Mouse (Mus musculus): ENCODE data around the gene Fxyd1.

Fxyd1 gene

DNA sequence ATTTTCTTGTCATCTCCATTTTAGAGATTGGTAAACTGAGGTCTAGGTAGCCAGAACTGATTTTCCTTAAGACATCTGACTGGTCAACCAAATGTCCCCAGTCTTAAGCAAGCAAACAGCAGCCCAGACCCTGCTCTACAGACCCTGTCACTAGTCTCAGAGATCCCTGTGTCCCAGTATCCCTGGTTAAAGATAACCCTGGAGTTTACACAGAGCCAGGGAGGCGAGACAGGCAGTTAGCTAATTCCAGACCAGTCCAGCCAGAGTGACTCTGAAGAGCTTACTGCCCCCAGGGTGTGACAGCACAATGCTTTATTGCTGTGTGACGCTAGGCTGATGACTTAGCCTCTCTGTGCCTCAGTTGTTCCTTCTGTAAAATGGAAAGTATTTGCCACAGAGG lies at the start of gene Fxyd1:
Gene Fxyd1 (minus strand): TSS at position 129 of the 400 bp plus-strand sequence.
- no peak for DNase-seq

DNA sequence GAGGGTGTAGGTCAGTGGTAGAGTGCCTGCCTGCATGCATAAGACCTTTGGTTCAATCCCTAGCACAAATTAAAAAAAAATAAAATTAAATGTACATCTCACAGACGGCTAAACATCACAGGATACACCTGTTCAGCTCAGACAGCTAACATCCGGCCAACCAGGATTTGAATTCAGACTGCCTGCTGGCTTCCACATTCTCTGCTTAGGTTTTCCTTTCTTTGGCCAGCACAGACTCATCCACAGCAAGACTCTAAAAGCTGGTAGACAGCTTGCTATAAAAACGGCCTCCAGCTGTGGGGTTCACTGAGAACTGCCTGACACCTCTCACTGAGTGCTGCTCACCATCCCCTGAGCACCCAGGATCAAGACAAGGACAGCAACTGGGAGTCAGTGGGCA lies 49.2 kb upstream of the Fxyd1 start:
- DNase-seq, result no peak

DNA sequence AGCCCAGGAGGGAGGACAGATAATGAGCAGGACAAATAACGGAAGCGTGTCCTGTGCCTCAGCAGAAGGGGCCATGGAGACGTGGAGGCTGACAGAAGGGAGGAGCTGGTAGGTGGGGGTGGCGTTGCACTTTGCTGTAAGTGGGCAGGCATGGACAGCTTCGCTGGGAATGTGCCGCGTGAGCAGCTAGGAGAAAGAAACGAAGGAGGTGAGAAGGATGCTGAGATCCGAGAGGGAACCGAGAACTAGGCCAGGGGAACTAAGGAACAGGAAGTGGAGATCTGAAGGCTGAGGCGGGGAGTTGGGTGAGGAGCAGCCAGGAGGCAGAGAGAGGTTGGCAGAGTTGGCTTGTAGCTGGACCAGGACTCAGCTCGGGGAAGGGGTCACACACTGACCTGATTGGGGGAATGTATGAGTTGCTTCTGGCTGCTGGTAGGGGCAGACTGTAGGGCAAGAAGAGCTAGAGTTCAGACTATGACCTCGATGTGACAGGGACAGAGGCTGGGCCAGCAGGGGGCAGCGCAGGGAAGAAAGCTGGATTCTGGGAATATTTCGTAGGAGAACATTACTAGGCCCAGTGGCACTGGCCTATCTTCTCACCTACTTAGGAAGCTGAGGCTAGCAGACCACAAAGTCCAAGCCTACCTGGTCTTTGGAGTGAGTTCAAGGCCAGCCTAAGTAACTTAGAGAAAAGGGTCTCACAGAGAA lies 48.2 kb upstream of the Fxyd1 start:
- peak; percentile 52 for DNase-seq

- DNase-seq, result no peak
Observed at GRCm38 (mm10) chr7:31100786-31101185, 43.8 kb upstream of the Fxyd1 start.

DNA sequence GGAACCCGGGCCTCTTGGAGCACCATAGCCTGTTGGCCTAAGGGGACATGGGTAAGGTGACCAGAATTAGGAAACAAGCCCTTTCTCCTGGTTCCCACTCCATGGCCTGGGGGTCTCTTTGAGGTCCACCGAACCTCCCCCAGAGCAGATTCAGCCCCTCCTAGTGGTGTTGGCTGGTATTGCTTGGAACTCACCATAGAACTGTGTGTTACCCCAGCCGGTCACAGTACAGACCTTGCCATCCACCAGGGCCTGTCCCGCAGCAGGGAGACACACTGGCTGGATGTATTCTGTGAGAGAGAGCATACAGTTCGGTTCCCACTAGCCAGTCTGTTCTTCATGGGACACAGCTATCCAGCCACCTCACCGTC lies 42.6 kb upstream of the Fxyd1 start:
- DNase-seq, result no peak

DNA sequence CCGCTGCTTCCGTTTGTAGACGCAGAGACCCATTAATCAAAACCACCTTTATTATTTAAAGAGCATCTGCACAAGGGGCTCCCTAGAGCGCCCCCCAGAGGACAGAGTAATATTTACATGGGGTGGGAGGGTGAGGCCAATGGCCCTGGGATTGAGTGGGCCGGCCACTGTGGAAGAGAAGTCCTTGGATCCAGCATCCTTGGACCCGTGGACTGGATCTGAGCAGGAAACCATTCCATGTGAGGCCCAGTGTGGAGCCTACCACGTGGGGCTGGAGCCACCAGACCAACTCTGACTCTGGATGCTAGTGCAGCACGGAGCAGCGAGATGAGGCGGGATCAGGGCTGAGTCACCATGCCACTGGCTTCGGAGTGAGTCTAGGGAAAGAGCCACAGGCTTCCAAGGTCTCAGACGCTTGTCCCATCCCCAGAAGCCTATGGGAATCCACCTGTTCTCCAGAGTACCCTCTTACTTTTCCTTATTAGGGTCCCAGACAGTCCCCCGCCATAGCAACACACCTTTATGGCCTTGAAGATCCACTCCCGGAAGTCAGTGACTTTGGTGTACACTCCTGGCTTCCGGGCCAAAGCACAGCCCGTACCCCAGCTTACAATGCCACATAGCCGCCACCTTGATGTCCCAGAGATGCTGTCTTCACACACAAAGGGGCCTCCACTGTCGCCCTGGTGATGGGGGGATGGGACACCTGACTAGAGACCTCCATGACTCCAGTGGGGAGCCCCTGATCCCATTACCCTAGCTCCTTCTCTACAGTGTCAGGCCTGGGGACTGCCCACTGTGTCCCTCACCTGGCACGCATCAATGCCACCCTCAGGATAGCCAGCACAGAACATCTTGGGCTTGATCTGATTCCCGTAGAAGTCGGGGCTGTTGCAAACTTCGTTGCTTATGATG lies 42.0 kb upstream of the Fxyd1 start:
- DNase-seq, result no peak

DNA sequence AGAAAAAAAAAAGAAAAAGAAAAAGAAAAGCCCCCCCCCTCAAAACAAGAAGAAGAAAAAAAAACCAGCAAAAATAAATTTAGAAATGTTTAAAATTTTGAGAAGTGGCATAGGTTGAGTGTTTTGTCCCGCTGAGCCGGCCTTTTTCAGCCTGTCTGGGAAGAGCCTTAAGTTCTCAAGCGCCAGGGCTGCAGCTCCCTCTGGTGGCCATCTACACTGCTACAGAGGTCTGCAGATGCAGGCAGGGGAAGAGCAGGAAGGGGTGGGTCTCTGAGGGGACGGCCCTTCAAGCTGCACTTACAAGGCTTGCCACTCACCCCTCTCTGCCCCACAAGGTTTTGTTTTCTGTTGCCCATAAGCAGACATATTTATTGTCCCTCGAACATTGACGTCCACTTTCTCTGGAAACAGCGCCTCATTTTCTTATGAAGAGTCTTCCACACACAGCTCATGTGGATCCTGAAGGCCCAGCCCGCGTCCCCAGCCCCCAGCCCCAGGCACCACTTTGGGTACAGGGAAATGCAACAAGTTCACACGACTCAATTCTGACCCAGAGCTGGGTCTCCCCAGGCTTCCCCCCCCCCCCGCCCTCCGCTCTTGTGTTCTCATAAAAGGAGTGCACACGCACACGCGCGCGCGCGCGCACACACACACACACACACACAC lies 40.7 kb upstream of the Fxyd1 start:
- peak; percentile 94 for DNase-seq

DNA sequence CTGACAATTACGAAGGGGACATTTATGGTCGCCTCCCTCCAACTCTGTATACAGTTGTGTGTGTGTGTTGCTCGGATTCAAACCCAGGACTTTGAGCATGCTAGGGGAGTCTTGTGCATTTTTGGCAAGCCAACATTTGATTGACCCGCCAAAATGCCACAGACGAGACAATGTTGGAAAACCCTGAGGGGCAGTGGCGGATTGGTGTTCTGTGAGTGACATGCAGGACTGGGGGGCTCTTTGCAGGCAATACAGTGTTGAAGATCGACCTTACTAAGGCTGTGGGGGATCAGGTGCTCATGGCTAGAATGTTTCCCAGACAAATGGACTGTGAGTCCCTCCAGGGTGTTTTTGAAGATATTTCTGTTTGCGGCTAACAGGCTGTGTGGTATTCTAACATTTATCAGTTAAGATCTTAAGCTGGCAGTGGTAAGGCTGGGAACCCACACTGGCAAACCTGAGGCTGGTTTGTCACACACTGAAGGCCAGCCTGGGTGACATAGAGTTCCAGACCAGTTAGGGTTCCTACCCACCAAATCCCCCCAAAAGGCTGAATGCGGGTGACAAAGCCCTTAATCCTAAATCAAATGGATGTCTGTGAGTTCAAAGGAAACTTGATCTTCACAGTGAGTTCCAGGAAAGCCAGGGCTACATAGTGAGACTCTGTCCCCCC lies 40.0 kb upstream of the Fxyd1 start:
- DNase-seq, result no peak

DNA sequence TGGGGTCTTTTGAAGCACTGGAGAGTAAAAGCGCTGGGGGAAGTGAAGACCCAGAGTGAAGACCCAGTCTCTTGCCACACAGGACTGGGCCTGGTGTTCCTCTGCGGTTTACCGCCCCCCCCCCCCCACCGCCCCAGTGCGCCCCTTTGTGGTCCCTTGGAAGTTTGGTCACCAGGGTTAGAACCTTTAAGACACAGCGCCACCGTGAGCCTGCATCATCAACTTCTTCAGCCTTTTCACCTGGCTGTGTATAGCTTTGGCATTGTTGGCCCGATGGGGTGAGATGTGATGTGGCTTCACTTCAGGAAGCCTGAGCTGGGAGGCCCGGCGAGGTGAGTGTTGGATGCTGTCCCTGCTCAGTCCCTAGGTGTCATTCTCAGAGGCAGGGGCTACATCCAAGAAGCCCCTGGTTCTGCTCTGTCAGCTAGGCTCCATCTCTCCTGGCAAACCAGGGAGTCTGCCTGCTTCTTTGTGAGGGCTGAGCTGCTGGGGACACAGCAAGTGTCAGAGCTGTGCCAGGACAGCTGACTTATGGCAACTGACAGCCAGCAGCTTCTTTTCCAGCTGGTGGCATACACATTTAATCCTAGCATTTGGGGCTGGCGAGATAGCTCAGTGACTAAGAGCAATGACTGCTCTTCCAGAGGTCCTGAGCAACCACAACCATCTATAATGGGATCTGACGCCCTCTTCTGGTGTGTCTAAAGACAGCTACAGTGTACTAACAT lies 37.9 kb upstream of the Fxyd1 start:
- DNase-seq, result no peak

DNA sequence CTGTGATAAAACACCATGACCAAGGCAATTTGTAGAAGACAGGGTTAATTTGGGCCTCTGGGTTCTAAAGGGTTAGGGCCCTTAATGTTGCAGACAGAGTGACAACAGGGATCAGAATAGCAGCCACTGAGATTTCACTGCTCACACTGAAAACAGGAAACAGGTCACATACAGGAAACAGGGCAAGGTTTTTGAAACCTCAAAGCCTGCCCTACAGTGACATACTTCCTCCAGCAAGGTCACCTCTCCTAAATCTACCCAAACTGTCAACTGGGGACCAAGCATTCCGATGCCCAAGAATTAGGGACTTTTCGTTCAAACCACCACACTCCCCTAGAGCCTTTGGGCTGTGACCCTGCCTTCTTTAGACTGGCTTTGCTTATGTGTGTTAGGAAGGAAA lies 32.7 kb upstream of the Fxyd1 start:
- DNase-seq, result no peak

DNA sequence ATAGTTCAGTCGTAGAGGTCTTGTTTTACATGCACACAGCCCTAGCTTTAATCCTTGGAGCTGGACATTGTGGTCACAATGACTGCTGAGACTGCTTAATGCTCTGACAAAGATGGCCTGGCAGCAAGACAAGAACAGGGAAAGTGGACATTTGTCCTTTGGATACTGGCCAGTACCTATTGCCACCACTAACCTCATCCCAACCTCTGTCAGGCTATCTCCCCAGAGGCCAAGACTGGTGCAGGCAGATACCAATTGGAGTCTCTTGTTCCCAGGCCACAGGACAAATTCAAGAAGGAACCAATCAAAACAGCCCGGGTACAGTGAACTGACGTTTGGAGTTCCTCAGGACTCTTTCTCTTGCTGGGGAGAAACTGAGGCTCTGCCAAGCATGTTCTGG lies 31.2 kb upstream of the Fxyd1 start:
- DNase-seq, result no peak

DNA sequence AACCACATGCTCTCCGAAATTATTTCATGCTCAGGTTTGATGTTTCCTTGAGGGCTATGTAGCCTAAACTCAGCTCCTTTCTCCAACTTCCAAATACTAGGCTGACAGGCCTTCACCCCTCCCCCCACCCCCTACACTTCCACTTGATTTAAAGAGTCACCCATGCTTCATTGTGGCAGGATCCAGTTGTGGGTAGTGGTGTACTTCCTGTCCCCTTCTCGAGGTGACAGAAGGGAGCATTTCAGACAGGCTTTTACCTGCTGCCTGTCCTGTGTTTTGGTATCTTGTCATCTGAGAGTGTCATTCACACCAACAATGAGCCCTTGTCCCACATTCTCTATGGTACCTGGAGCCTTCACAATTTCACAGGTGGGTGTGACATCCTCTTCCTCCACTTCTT lies 30.3 kb upstream of the Fxyd1 start:
- DNase-seq, result no peak

GRCm38 (mm10) chr7:31086175-31086755 lies 29.3 kb upstream of the Fxyd1 start:
- no peak for DNase-seq

DNA sequence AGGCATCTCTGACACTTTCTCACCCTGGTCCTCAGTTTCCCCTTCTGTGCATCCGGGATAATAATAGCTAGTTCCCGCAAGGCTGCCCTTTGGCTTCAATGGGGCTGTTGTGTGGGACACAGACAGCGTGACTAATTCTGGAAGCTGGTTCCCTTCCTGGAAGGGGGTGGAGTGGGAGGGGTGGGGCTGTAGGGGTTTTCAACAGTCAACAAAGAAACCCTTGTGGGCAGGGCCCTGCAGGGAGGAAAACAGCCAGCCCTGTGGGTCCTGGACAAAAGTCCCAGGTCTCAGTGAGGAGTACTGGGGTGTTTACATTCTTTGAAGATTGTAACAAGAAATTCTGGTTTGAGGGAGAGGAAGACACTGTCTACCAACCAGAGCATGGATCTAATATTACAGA lies 28.2 kb upstream of the Fxyd1 start:
- DNase-seq, result no peak

DNA sequence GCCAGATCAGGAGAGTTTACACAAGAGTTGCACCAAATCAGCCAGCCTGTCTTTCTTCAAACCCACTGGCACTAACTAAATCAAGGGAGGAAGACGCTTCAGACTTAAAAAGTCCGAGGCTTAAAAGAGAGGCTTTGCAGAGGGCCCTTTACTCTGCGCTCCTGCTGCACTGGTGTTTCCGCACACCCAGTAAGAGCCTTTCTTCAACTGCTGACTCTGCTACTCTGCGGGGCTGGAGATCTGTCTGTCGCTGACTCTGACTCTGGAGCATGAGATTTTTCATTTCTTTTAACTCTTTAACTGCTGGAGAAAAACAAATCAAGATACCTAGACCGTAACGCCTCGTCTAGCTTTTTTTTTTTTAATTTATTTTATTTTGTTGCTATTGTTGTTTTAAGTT lies 27.1 kb upstream of the Fxyd1 start:
- DNase-seq, result no peak

DNA sequence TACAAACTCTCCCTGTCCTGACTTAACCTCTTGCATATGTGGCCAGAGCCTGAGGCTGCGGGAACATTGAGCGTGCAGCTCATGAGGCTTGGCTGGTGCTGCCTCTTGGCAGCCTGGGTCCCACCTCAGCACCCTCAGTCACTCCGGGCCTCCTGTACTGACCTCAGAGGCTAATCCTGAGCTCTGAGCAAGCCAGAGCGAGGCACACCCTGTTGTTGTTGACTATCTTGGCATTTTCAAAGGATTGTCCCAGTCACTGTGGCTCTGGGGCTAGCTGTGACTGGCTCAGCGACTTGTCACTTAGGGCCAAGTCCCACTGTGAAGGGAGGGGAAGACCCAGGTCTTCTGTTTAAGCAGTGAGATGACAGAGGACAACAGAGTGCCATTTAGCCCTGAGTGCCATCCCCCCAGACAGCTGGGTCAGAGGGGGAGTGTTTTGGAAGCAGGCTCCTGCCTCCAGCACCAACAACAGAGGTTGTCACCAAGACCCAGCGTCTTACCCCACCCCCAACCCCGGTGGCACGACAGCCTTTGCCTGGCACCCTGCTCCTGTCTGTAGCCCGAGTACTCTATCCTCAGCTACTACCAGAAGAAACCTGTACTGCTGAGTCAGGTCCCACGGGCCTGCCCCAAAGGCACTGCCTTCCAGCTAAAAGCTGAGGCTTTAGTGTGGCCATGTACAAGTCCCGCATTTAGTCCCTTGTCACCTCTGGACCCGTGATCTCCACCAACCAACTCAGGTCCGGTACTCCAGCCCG lies 26.0 kb upstream of the Fxyd1 start:
- DNase-seq, result no peak

GRCm38 (mm10) chr7:31082106-31082505 lies 25.1 kb upstream of the Fxyd1 start:
- DNase-seq, result no peak

- no peak for DNase-seq
Observed at GRCm38 (mm10) chr7:31081106-31081505, 24.1 kb upstream of the Fxyd1 start.

- no peak for DNase-seq
Observed at GRCm38 (mm10) chr7:31080611-31081010, 23.6 kb upstream of the Fxyd1 start.

GRCm38 (mm10) chr7:31079670-31080069 lies 22.7 kb upstream of the Fxyd1 start:
- no peak for DNase-seq

GRCm38 (mm10) chr7:31077885-31078445 lies 21.0 kb upstream of the Fxyd1 start:
- DNase-seq, result peak; percentile 42

Measured in right cerebral cortex, postnatal 4 days (tissue).